Mouse (Mus musculus): ENCODE results near the gene Anxa4. TPM values are rescaled to one million over a fixed set of nuclear protein-coding genes. Genes with fewer than 3 reads are reported as not detected.

Anxa4 gene
- polyA plus RNA-seq, 1 experiment from 2014 or later: 5.6 TPM

GRCm38 (mm10) chr6:86774937-86775336 lies 18.4 kb downstream of the Anxa4 start:
- WGBS: 86% methylated on average over 6 of the region's 6 CpGs
- no peak for DNase-seq
- no peak for ATAC-seq (ENCODE audit: low FRiP score, low TSS enrichment)
- Histone ChIP-seq H3K4me3 (replicated peaks; ENCODE audit: low read depth, low read length) (no peak overlapping the region), H3K27me3 (ENCODE audit: control insufficient read depth, insufficient read depth, low read length) (no peaks in the 10 kb centered on the region), H3K9me3 (ENCODE audit: control insufficient read depth, low read length) (no peaks in the 10 kb centered on the region), H3K9ac (replicated peaks; ENCODE audit: low read length) (no peak overlapping the region), H3K27ac (replicated peaks; ENCODE audit: low read depth, low read length) (no peak overlapping the region), H3K36me3 (ENCODE audit: control insufficient read depth, insufficient read depth, low read length) (no peaks in the 10 kb centered on the region), H3K4me2 (ENCODE audit: low read length) (no peak overlapping the region), H3K4me1 (ENCODE audit: control insufficient read depth, insufficient read depth, low read length) (no peaks in the 10 kb centered on the region)

DNA sequence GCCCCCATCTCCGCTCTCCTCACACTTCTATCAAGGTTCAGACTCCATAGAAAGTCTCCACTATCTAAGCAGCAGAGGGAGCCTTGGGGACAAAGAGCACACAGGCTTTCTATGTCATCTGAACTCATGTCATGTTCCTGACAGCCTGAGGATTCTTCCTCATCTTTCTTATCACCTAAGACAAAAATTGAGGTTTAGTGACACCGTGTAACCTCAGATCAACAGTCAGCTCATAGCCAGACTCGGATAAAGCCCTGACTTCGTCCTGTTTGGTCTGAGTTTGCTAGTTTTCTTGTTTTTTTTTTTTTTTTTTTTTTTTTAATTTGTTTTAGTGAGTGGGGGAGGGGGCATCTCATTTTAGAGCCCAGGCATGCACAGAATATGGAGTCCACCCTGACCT lies 19.6 kb downstream of the Anxa4 start:
- DNase-seq (no peak), ATAC-seq (ENCODE audit: low FRiP score, low TSS enrichment) (no peak)
- Histone ChIP-seq H3K9ac (replicated peaks; ENCODE audit: low read length) (no peak overlapping the region), H3K27ac (replicated peaks; ENCODE audit: low read depth, low read length) (no peak overlapping the region), H3K36me3 (ENCODE audit: control insufficient read depth, insufficient read depth, low read length) (no peaks in the 10 kb centered on the region), H3K4me3 (replicated peaks; ENCODE audit: low read depth, low read length) (no peak overlapping the region), H3K27me3 (ENCODE audit: control insufficient read depth, insufficient read depth, low read length) (no peaks in the 10 kb centered on the region), H3K4me2 (ENCODE audit: low read length) (no peak overlapping the region), H3K4me1 (ENCODE audit: control insufficient read depth, insufficient read depth, low read length) (no peaks in the 10 kb centered on the region), H3K9me3 (ENCODE audit: control insufficient read depth, low read length) (no peaks in the 10 kb centered on the region)
- 89% methylated on average over 4 of the region's 4 CpGs for WGBS

DNA sequence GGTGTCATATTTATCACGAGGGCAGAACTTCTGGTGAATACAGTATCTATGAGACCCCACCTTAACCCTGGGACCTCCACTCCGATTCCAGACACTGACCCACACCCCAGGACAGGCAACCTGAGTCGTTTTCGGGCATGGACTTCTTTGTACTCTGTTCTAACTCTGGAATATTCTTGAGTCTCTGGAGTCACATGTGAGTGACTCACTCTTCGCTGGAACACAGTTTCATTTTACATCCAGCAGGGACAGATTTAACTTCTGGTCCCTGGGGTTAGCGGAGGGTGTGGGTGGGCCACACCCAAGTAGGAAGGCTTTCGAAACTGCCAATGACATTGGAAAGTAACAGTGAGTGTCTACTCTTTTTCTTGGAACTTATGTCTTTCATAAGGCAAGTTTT lies 20.8 kb downstream of the Anxa4 start:
- no peak overlapping the region for H3K9ac ChIP-seq (replicated peaks; ENCODE audit: low read length)
- H3K9me3 ChIP-seq (ENCODE audit: control insufficient read depth, low read length): no peaks in the 10 kb centered on the region
- 80% methylated on average over 7 of the region's 7 CpGs for WGBS
- H3K4me3 ChIP-seq (replicated peaks; ENCODE audit: low read depth, low read length): no peak overlapping the region
- DNase-seq (no peak), ATAC-seq (ENCODE audit: low FRiP score, low TSS enrichment) (no peak)
- H3K36me3 ChIP-seq (ENCODE audit: control insufficient read depth, insufficient read depth, low read length): no peaks in the 10 kb centered on the region
- no peaks in the 10 kb centered on the region for H3K27me3 ChIP-seq (ENCODE audit: control insufficient read depth, insufficient read depth, low read length)
- H3K4me1 ChIP-seq (ENCODE audit: control insufficient read depth, insufficient read depth, low read length): no peaks in the 10 kb centered on the region
- no peak overlapping the region for H3K27ac ChIP-seq (replicated peaks; ENCODE audit: low read depth, low read length)
- H3K4me2 ChIP-seq (ENCODE audit: low read length): no peak overlapping the region

DNA sequence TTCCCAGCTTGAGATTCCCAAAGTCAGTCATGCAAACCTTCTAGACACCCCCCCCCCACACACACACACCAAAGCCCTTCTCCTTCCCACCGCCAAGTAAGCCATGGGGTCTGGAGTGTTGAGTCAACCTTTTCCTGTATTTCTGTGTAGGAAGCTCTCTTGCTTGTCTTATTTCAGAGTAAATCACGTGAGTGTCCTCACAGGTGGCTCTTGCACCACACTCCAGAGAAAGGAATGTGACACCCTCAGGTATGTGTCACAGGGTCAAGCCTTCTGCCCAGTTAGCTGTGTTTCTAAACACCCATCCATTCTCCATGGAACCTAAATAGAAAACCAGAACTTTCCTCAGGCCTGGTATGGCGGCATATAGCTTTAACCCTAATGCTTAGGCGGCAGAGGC lies 24.4 kb downstream of the Anxa4 start:
- H3K27ac ChIP-seq (replicated peaks; ENCODE audit: low read depth, low read length): no peak overlapping the region
- no peaks in the 10 kb centered on the region for H3K9me3 ChIP-seq (ENCODE audit: control insufficient read depth, low read length)
- ATAC-seq (ENCODE audit: low FRiP score, low TSS enrichment): no peak
- H3K4me1 ChIP-seq (ENCODE audit: control insufficient read depth, insufficient read depth, low read length): no peaks in the 10 kb centered on the region
- no peak overlapping the region for H3K9ac ChIP-seq (replicated peaks; ENCODE audit: low read length)
- H3K27me3 ChIP-seq (ENCODE audit: control insufficient read depth, insufficient read depth, low read length): no peaks in the 10 kb centered on the region
- no peaks in the 10 kb centered on the region for H3K36me3 ChIP-seq (ENCODE audit: control insufficient read depth, insufficient read depth, low read length)
- no peak overlapping the region for H3K4me3 ChIP-seq (replicated peaks; ENCODE audit: low read depth, low read length)
- DNase-seq: no peak
- WGBS: 88% methylated on average over 4 of the region's 4 CpGs
- H3K4me2 ChIP-seq (ENCODE audit: low read length): no peak overlapping the region

- H3K9me3 ChIP-seq (ENCODE audit: control insufficient read depth, low read length): no peaks in the 10 kb centered on the region
These were observed 25.1 kb downstream of the Anxa4 start for GRCm38 (mm10) chr6:86768186-86768776.

DNA sequence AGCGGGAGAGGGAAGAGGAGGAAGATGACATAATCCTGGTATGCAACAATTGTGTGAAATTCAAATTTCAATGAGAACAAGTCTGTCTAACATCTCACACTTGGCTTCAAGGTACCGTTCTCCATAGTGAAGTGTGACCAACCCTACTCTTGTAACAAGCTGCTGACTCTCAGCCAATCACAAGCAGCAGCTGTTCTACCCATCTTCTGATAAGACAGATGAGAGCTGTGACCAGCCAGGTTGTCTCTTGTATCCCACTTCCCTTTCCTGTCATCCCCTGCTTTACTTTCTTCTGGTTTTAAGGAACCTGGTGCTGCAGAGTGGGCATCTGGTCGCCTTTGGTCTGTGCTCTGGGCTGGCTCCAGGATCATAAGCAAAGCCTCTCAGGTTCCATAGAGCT lies 25.9 kb downstream of the Anxa4 start:
- DNase-seq (no peak), ATAC-seq (ENCODE audit: low FRiP score, low TSS enrichment) (no peak)
- Histone ChIP-seq H3K36me3 (ENCODE audit: control insufficient read depth, insufficient read depth, low read length) (no peaks in the 10 kb centered on the region), H3K9me3 (ENCODE audit: control insufficient read depth, low read length) (no peaks in the 10 kb centered on the region), H3K4me2 (ENCODE audit: low read length) (no peak overlapping the region), H3K4me1 (ENCODE audit: control insufficient read depth, insufficient read depth, low read length) (no peaks in the 10 kb centered on the region), H3K27me3 (ENCODE audit: control insufficient read depth, insufficient read depth, low read length) (no peaks in the 10 kb centered on the region), H3K27ac (replicated peaks; ENCODE audit: low read depth, low read length) (no peak overlapping the region), H3K9ac (replicated peaks; ENCODE audit: low read length) (no peak overlapping the region), H3K4me3 (replicated peaks; ENCODE audit: low read depth, low read length) (no peak overlapping the region)
- 73% methylated on average over 3 of the region's 3 CpGs for WGBS

More at GRCm38 (mm10) chr6:86768186-86768776, 25.1 kb downstream of the Anxa4 start:
- H3K36me3 ChIP-seq (ENCODE audit: control insufficient read depth, insufficient read depth, low read length): no peaks in the 10 kb centered on the region
- H3K4me2 ChIP-seq (ENCODE audit: low read length): no peak overlapping the region
- no peak overlapping the region for H3K27ac ChIP-seq (replicated peaks; ENCODE audit: low read depth, low read length)
- H3K27me3 ChIP-seq (ENCODE audit: control insufficient read depth, insufficient read depth, low read length): no peaks in the 10 kb centered on the region
- 86% methylated on average over 4 of the region's 4 CpGs for WGBS
- DNase-seq (no peak), ATAC-seq (ENCODE audit: low FRiP score, low TSS enrichment) (no peak)
- no peak overlapping the region for H3K9ac ChIP-seq (replicated peaks; ENCODE audit: low read length)
- no peaks in the 10 kb centered on the region for H3K4me1 ChIP-seq (ENCODE audit: control insufficient read depth, insufficient read depth, low read length)
- no peak overlapping the region for H3K4me3 ChIP-seq (replicated peaks; ENCODE audit: low read depth, low read length)

- ATAC-seq (ENCODE audit: low FRiP score, low TSS enrichment): no peak
These were observed 27.7 kb downstream of the Anxa4 start for GRCm38 (mm10) chr6:86765637-86766059.

GRCm38 (mm10) chr6:86754105-86754863 lies 39.1 kb downstream of the Anxa4 start:
- ATAC-seq (ENCODE audit: low FRiP score, low TSS enrichment): no peak

More at GRCm38 (mm10) chr6:86765637-86766059, 27.7 kb downstream of the Anxa4 start:
- Histone ChIP-seq H3K36me3 (ENCODE audit: control insufficient read depth, insufficient read depth, low read length) (no peaks in the 10 kb centered on the region), H3K4me3 (replicated peaks; ENCODE audit: low read depth, low read length) (no peak overlapping the region), H3K4me1 (ENCODE audit: control insufficient read depth, insufficient read depth, low read length) (no peaks in the 10 kb centered on the region), H3K4me2 (ENCODE audit: low read length) (no peak overlapping the region), H3K27me3 (ENCODE audit: control insufficient read depth, insufficient read depth, low read length) (no peaks in the 10 kb centered on the region), H3K27ac (replicated peaks; ENCODE audit: low read depth, low read length) (no peak overlapping the region), H3K9me3 (ENCODE audit: control insufficient read depth, low read length) (no peaks in the 10 kb centered on the region), H3K9ac (replicated peaks; ENCODE audit: low read length) (no peak overlapping the region)
- WGBS: 84% methylated on average over 6 of the region's 6 CpGs
- DNase-seq: no peak

More at GRCm38 (mm10) chr6:86754105-86754863, 39.1 kb downstream of the Anxa4 start:
- no peak overlapping the region for H3K4me2 ChIP-seq (ENCODE audit: low read length)
- no peak overlapping the region for H3K4me3 ChIP-seq (replicated peaks; ENCODE audit: low read depth, low read length)
- no peaks in the 10 kb centered on the region for H3K4me1 ChIP-seq (ENCODE audit: control insufficient read depth, insufficient read depth, low read length)
- H3K27ac ChIP-seq (replicated peaks; ENCODE audit: low read depth, low read length): no peak overlapping the region
- H3K36me3 ChIP-seq (ENCODE audit: control insufficient read depth, insufficient read depth, low read length): no peaks in the 10 kb centered on the region
- DNase-seq: no peak
- WGBS: 93% methylated on average over 10 of the region's 10 CpGs
- H3K27me3 ChIP-seq (ENCODE audit: control insufficient read depth, insufficient read depth, low read length): no peaks in the 10 kb centered on the region
- no peaks in the 10 kb centered on the region for H3K9me3 ChIP-seq (ENCODE audit: control insufficient read depth, low read length)
- H3K9ac ChIP-seq (replicated peaks; ENCODE audit: low read length): no peak overlapping the region
